Mouse (Mus musculus) liver, embryonic 16.5 days (tissue): ENCODE measurements at regions not wholly inside any gene's neighbourhood (a gene's known extent, or its start where the extent isn't known, plus 50 kb on each side); places are given as distances from the start of the nearest gene placed in this dataset.

Experiments used
- ATAC-seq: fragments of 200-750 bp; cut with Nextera tagmentation; 2 replicates; pipeline ENCODE4 v1.8.0; 2017; ENCODE audit warnings: low read depth, mild to moderate bottlenecking, moderate number of reproducible peaks, moderate library complexity
- H3K27ac ChIP-seq: fragments of 300-500 bp; sonication (generic); 2 replicates; pipeline ENCODE4 v1.5.1; 2014; ENCODE audit warnings: mild to moderate bottlenecking, low read length
- H3K27me3 ChIP-seq: fragments of 300-500 bp; sonication (generic); 2 replicates; pipeline ENCODE4 v1.6.1; 2014; ENCODE audit warnings: low read depth, low read length, mixed read lengths; ENCODE audit not compliant: control insufficient read depth, insufficient read depth
- H3K36me3 ChIP-seq: fragments of 300-500 bp; sonication (generic); 2 replicates; pipeline ENCODE4 v1.6.1; 2014; ENCODE audit warnings: mild to moderate bottlenecking; ENCODE audit not compliant: control insufficient read depth, insufficient read depth
- H3K4me1 ChIP-seq: fragments of 300-500 bp; sonication (generic); 2 replicates; pipeline ENCODE4 v1.6.1; 2014; ENCODE audit warnings: low read depth, low read length, mixed read lengths; ENCODE audit not compliant: control insufficient read depth
- H3K4me2 ChIP-seq: fragments of 300-500 bp; sonication (generic); 2 replicates; pipeline ENCODE4 v1.6.1; 2014; ENCODE audit warnings: low read depth, low read length, mixed read lengths
- H3K4me3 ChIP-seq: fragments of 300-500 bp; sonication (generic); 2 replicates; pipeline ENCODE4 v1.5.1; 2014; ENCODE audit warnings: low read depth, mild to moderate bottlenecking, low read length
- H3K9ac ChIP-seq: fragments of 300-500 bp; sonication (generic); 2 replicates; pipeline ENCODE4 v1.6.1; 2014; ENCODE audit warnings: low read depth, low read length
- H3K9me3 ChIP-seq: fragments of 300-500 bp; sonication (generic); replicated peaks from 2 replicates; pipeline ENCODE4 v1.6.1; 2016; ENCODE audit warnings: low read length; ENCODE audit not compliant: control insufficient read depth
- whole genome bisulfite sequencing: fragments of 180-500 bp; shearing (Covaris S2); extraction: QIAGEN DNeasy Blood & Tissue Kit; methylation state at CpG from one replicate; pipeline ENCODE4 v1.1.7; 2014; ENCODE audit not compliant: insufficient replicate concordance; 5-methylcytosine and 5-hydroxymethylcytosine counted together

GRCm38 (mm10) chr1:73857497-73857896 lies 266.8 kb downstream of the Tns1 start:
- no peak overlapping the region for H3K27ac ChIP-seq
- no peaks in the 10 kb centered on the region for H3K4me1 ChIP-seq
- 53% methylated on average over 5 of the region's 5 CpGs for WGBS
- H3K27me3 ChIP-seq = no peaks in the 10 kb centered on the region
- H3K4me3 ChIP-seq = no peak overlapping the region
- no peak overlapping the region for H3K9ac ChIP-seq
- no peaks in the 10 kb centered on the region for H3K9me3 ChIP-seq
- no peaks in the 10 kb centered on the region for H3K36me3 ChIP-seq
- no peak for ATAC-seq
- no peak overlapping the region for H3K4me2 ChIP-seq

- Histone ChIP-seq H3K36me3 (no peaks in the 10 kb centered on the region), H3K27me3 (no peaks in the 10 kb centered on the region), H3K9ac (no peak overlapping the region), H3K4me2 (no peak overlapping the region), H3K4me1 (no peaks in the 10 kb centered on the region), H3K27ac (no peak overlapping the region), H3K9me3 (no peaks in the 10 kb centered on the region), H3K4me3 (no peak overlapping the region)
- WGBS = 73% methylated on average over 7 of the region's 7 CpGs
- no peak for ATAC-seq
Observed at GRCm38 (mm10) chr1:73856811-73857210, 267.4 kb downstream of the Tns1 start.

GRCm38 (mm10) chr1:73855306-73855705 lies 268.9 kb downstream of the Tns1 start:
- Histone ChIP-seq H3K4me1 (no peaks in the 10 kb centered on the region), H3K4me3 (no peak overlapping the region), H3K27ac (no peak overlapping the region), H3K9ac (no peak overlapping the region), H3K9me3 (no peaks in the 10 kb centered on the region), H3K4me2 (no peak overlapping the region), H3K36me3 (no peaks in the 10 kb centered on the region), H3K27me3 (no peaks in the 10 kb centered on the region)
- 60% methylated on average over 4 of the region's 4 CpGs for WGBS
- no peak for ATAC-seq

GRCm38 (mm10) chr1:73853851-73854250 lies 270.4 kb downstream of the Tns1 start:
- H3K4me1 ChIP-seq = no peaks in the 10 kb centered on the region
- no peak for ATAC-seq
- H3K4me2 ChIP-seq = no peak overlapping the region
- no peak overlapping the region for H3K4me3 ChIP-seq
- H3K27me3 ChIP-seq = no peaks in the 10 kb centered on the region
- H3K9me3 ChIP-seq = no peaks in the 10 kb centered on the region
- H3K36me3 ChIP-seq = no peaks in the 10 kb centered on the region
- WGBS = 65% methylated on average over 11 of the region's 11 CpGs
- no peak overlapping the region for H3K27ac ChIP-seq
- no peak overlapping the region for H3K9ac ChIP-seq

- Histone ChIP-seq H3K27ac (no peak overlapping the region), H3K9ac (no peak overlapping the region), H3K4me3 (no peak overlapping the region), H3K27me3 (no peaks in the 10 kb centered on the region), H3K36me3 (no peaks in the 10 kb centered on the region), H3K4me1 (no peaks in the 10 kb centered on the region), H3K9me3 (no peaks in the 10 kb centered on the region), H3K4me2 (no peak overlapping the region)
- no peak for ATAC-seq
- WGBS = 73% methylated on average over 11 of the region's 11 CpGs
Observed at GRCm38 (mm10) chr1:73850173-73851014, 273.9 kb downstream of the Tns1 start.

- Histone ChIP-seq H3K4me2 (no peak overlapping the region), H3K36me3 (no peaks in the 10 kb centered on the region), H3K9ac (no peak overlapping the region), H3K9me3 (no peaks in the 10 kb centered on the region), H3K4me1 (no peaks in the 10 kb centered on the region), H3K4me3 (no peak overlapping the region), H3K27ac (no peak overlapping the region), H3K27me3 (no peaks in the 10 kb centered on the region)
- WGBS = 54% methylated on average over 3 of the region's 3 CpGs
- no peak for ATAC-seq
Observed at GRCm38 (mm10) chr1:73848370-73848769, 275.9 kb downstream of the Tns1 start.

- H3K27me3 ChIP-seq = no peaks in the 10 kb centered on the region
- no peak for ATAC-seq
- H3K4me3 ChIP-seq = no peak overlapping the region
- H3K4me2 ChIP-seq = no peak overlapping the region
- no peaks in the 10 kb centered on the region for H3K9me3 ChIP-seq
- H3K27ac ChIP-seq = no peak overlapping the region
- H3K36me3 ChIP-seq = no peaks in the 10 kb centered on the region
- WGBS = 50% methylated on average over 3 of the region's 3 CpGs
- no peak overlapping the region for H3K9ac ChIP-seq
- no peaks in the 10 kb centered on the region for H3K4me1 ChIP-seq
Observed at GRCm38 (mm10) chr1:73847126-73847525, 277.1 kb downstream of the Tns1 start.

GRCm38 (mm10) chr1:73845115-73845514 lies 279.1 kb downstream of the Tns1 start:
- Histone ChIP-seq H3K9ac (no peak overlapping the region), H3K27me3 (no peaks in the 10 kb centered on the region), H3K9me3 (no peaks in the 10 kb centered on the region), H3K4me2 (no peak overlapping the region), H3K4me3 (no peak overlapping the region), H3K36me3 (no peaks in the 10 kb centered on the region), H3K27ac (no peak overlapping the region), H3K4me1 (no peaks in the 10 kb centered on the region)
- 59% methylated on average over 5 of the region's 5 CpGs for WGBS
- no peak for ATAC-seq

- no peak for ATAC-seq
- Histone ChIP-seq H3K27ac (no peak overlapping the region), H3K4me2 (no peak overlapping the region), H3K27me3 (no peaks in the 10 kb centered on the region), H3K36me3 (no peaks in the 10 kb centered on the region), H3K4me3 (no peak overlapping the region), H3K9me3 (no peaks in the 10 kb centered on the region), H3K4me1 (no peaks in the 10 kb centered on the region), H3K9ac (no peak overlapping the region)
- WGBS = 53% methylated on average over 3 of the region's 3 CpGs
Observed at GRCm38 (mm10) chr1:73844574-73844973, 279.7 kb downstream of the Tns1 start.
